Mouse (Mus musculus): Measurements from ENCODE around the gene Dmap1. TPM values are rescaled to one million over a fixed set of nuclear protein-coding genes. Genes with fewer than 3 reads are reported as not detected.

Gene Dmap1
- polyA plus RNA-seq (2012; rRNA removed; ENCODE audit: low replicate concordance): 15.3 and 16.1 TPM in 2 replicates

GRCm38 (mm10) chr4:117681931-117682461, at the start of gene Dmap1:
Gene Dmap1 (minus strand): TSS chr4:117682273.

GRCm38 (mm10) chr4:117724112-117724511, 42.0 kb upstream of the Dmap1 start, which contains the start of gene Gm12845:
Gene Gm12845 (plus strand): TSS chr4:117724412.

Other genes with a start within 250 kb of the Dmap1 start
- 84.7 and 88.7 TPM in 2 replicates for gene Rnf220, start 185.2 kb downstream of the Dmap1 start, polyA plus RNA-seq (2012; rRNA removed; ENCODE audit: low replicate concordance)
- 108 and 126 TPM in 2 replicates for gene Eri3, start 131.9 kb downstream of the Dmap1 start, polyA plus RNA-seq (2012; rRNA removed; ENCODE audit: low replicate concordance)
- not detected in 2 replicates for gene Gm12845, start 42.1 kb upstream of the Dmap1 start, polyA plus RNA-seq (2012; rRNA removed; ENCODE audit: low replicate concordance)
- gene Klf17, start 83.4 kb upstream of the Dmap1 start, polyA plus RNA-seq (2012; rRNA removed; ENCODE audit: low replicate concordance): not detected in 2 replicates
- 13.1 and 25.0 TPM in 2 replicates for gene Slc6a9, start 152.2 kb upstream of the Dmap1 start, polyA plus RNA-seq (2012; rRNA removed; ENCODE audit: low replicate concordance)
- 1.9 and 2.8 TPM in 2 replicates for gene Ccdc24, start 190.3 kb upstream of the Dmap1 start, polyA plus RNA-seq (2012; rRNA removed; ENCODE audit: low replicate concordance)
- gene B4galt2, start 201.2 kb upstream of the Dmap1 start, polyA plus RNA-seq (2012; rRNA removed; ENCODE audit: low replicate concordance): 21.0 and 40.0 TPM in 2 replicates
- gene Atp6v0b, start 205.1 kb upstream of the Dmap1 start, polyA plus RNA-seq (2012; rRNA removed; ENCODE audit: low replicate concordance): 407 and 472 TPM in 2 replicates
- gene Dph2, start 209.8 kb upstream of the Dmap1 start, polyA plus RNA-seq (2012; rRNA removed; ENCODE audit: low replicate concordance): 17.5 and 19.1 TPM in 2 replicates
- 59.7 and 121 TPM in 2 replicates for gene Ipo13, start 232.7 kb upstream of the Dmap1 start, polyA plus RNA-seq (2012; rRNA removed; ENCODE audit: low replicate concordance)
- gene Artn, start 247.5 kb upstream of the Dmap1 start, polyA plus RNA-seq (2012; rRNA removed; ENCODE audit: low replicate concordance): 0.37 and 1.1 TPM in 2 replicates

Data from mammary gland, adult 2 months (tissue).